Mouse (Mus musculus) lung, embryonic 16.5 days (tissue): Measurements from ENCODE around the gene Kbtbd13. TPM values are rescaled to one million over a fixed set of nuclear protein-coding genes. Genes with fewer than 3 reads are reported as not detected.

Experiments used
- ATAC-seq: fragments of 200-750 bp; cut with Nextera tagmentation; 2 replicates; pipeline ENCODE4 v1.8.0; 2017; ENCODE audit warnings: low read depth, mild to moderate bottlenecking, moderate library complexity
- H3K27ac ChIP-seq: fragments of 300-500 bp; sonication (generic); 2 replicates; pipeline ENCODE4 v1.5.1; 2014; ENCODE audit warnings: mild to moderate bottlenecking, control low read depth, low read length
- H3K27me3 ChIP-seq: fragments of 300-500 bp; sonication (generic); 2 replicates; pipeline ENCODE4 v1.6.1; 2014; ENCODE audit warnings: low read depth, low read length, mixed read lengths; ENCODE audit not compliant: control insufficient read depth, insufficient read depth
- H3K36me3 ChIP-seq: fragments of 300-500 bp; sonication (generic); 2 replicates; pipeline ENCODE4 v1.6.1; 2014; ENCODE audit warnings: low read length; ENCODE audit not compliant: control insufficient read depth, insufficient read depth
- H3K4me1 ChIP-seq: fragments of 300-500 bp; sonication (generic); replicated peaks from 2 replicates; pipeline ENCODE4 v1.6.1; 2014; ENCODE audit warnings: low read length, mixed read lengths; ENCODE audit not compliant: control insufficient read depth, insufficient read depth
- H3K4me2 ChIP-seq: fragments of 300-500 bp; sonication (generic); 2 replicates; pipeline ENCODE4 v1.6.1; 2014; ENCODE audit warnings: low read depth, low read length, control low read depth
- H3K4me3 ChIP-seq: fragments of 300-500 bp; sonication (generic); 2 replicates; pipeline ENCODE4 v1.5.1; 2014; ENCODE audit warnings: mild to moderate bottlenecking, low read length, control low read depth
- H3K9ac ChIP-seq: fragments of 300-500 bp; sonication (generic); 2 replicates; pipeline ENCODE4 v1.6.1; 2014; ENCODE audit warnings: low read length, control low read depth
- H3K9me3 ChIP-seq: fragments of 300-500 bp; sonication (generic); 2 replicates; pipeline ENCODE4 v1.6.1; 2016; ENCODE audit warnings: low read length; ENCODE audit not compliant: control insufficient read depth
- WGBS: fragments of 180-500 bp; shearing (Covaris S2); extraction: QIAGEN DNeasy Blood & Tissue Kit; methylation state at CpG from one replicate; pipeline ENCODE4 v1.1.7; 2014; 5-methylcytosine and 5-hydroxymethylcytosine counted together
- polyA plus RNA-seq: library from polyadenylated mRNA; unstranded; fragments of >200 nt; fragmentation: Nextera tagmentation; extraction: Ambion mirVana; gene quantifications from 2 replicates; pipeline ENCODE4 v1.2.1, GENCODE M21; 2015

Kbtbd13 gene
- 4.7 and 4.8 TPM in 2 replicates for polyA plus RNA-seq

- Histone ChIP-seq H3K4me1 (peaks cover 20% of the 10 kb centered on the region), H3K9ac (peak within 1 kb of the TSS; percentile 62)
- WGBS, result 37% methylated on average over 8 of the region's 8 CpGs
Measured at GRCm38 (mm10) chr9:65391613-65391964, at the start of gene Kbtbd13. Gene Kbtbd13 (minus strand): TSS chr9:65391652.

GRCm38 (mm10) chr9:65435671-65436301 lies 44.3 kb upstream of the Kbtbd13 start, which contains the start of gene Mtfmt:
Gene Mtfmt (plus strand): TSS chr9:65435782.
- Histone ChIP-seq H3K4me1 (peaks cover 7% of the 10 kb centered on the region), H3K36me3 (peaks cover 8% of the 10 kb centered on the region), H3K4me2 (peak within 1 kb of the TSS; percentile 70), H3K27me3 (no peaks in the 10 kb centered on the region), H3K9ac (peak within 1 kb of the TSS; percentile 83), H3K9me3 (no peaks in the 10 kb centered on the region), H3K4me3 (peak within 1 kb of the TSS; percentile 96), H3K27ac (peak within 1 kb of the TSS; percentile 7; the same call in 1 of the 2 replicates)
- under 1% methylated on average over 54 of the region's 54 CpGs for whole genome bisulfite sequencing
- ATAC-seq, result peak; percentile 95

More at GRCm38 (mm10) chr9:65391613-65391964, at the start of gene Kbtbd13:
- H3K36me3 ChIP-seq, result no peaks in the 10 kb centered on the region
- H3K27ac ChIP-seq, result no peak within 1 kb of the TSS
- no peak for ATAC-seq
- peaks cover 3% of the 10 kb centered on the region; the same call in 1 of the 2 replicates for H3K9me3 ChIP-seq
- H3K27me3 ChIP-seq, result peaks cover 22% of the 10 kb centered on the region
- peak within 1 kb of the TSS; percentile 47 for H3K4me3 ChIP-seq
- H3K4me2 ChIP-seq, result peak within 1 kb of the TSS; percentile 71

GRCm38 (mm10) chr9:65435211-65435610 lies 43.8 kb upstream of the Kbtbd13 start:
- H3K27ac ChIP-seq, result peak overlapping the region; percentile 7; the same call in 1 of the 2 replicates
- 63% methylated on average over 4 of the region's 4 CpGs for WGBS
- H3K9ac ChIP-seq, result no peak overlapping the region
- 0 out of 2 replicates have a peak, but pooled peaks cover 2% of the 10 kb centered on the region for H3K36me3 ChIP-seq
- peaks cover 7% of the 10 kb centered on the region for H3K4me1 ChIP-seq
- ATAC-seq, result no peak; the same call in 1 of the 2 replicates
- H3K27me3 ChIP-seq, result no peaks in the 10 kb centered on the region
- H3K4me3 ChIP-seq, result no peak overlapping the region; the same call in 1 of the 2 replicates
- peak overlapping the region; percentile 70; the same call in 1 of the 2 replicates for H3K4me2 ChIP-seq
- no peaks in the 10 kb centered on the region for H3K9me3 ChIP-seq

GRCm38 (mm10) chr9:65434140-65434539 lies 42.7 kb upstream of the Kbtbd13 start:
- Histone ChIP-seq H3K9ac (no peak overlapping the region), H3K9me3 (no peaks in the 10 kb centered on the region), H3K4me2 (no peak overlapping the region), H3K27me3 (no peaks in the 10 kb centered on the region), H3K36me3 (0 out of 2 replicates have a peak, but pooled peaks cover 2% of the 10 kb centered on the region), H3K27ac (no peak overlapping the region), H3K4me1 (peaks cover 7% of the 10 kb centered on the region), H3K4me3 (no peak overlapping the region)
- WGBS, result 57% methylated on average over 5 of the region's 5 CpGs
- no peak for ATAC-seq

- peak; percentile 45; the same call in 1 of the 2 replicates for ATAC-seq
- no peaks in the 10 kb centered on the region for H3K27me3 ChIP-seq
- 3% methylated on average over 3 of the region's 3 CpGs for WGBS
- H3K27ac ChIP-seq, result no peak overlapping the region
- H3K9me3 ChIP-seq, result no peaks in the 10 kb centered on the region
- H3K4me2 ChIP-seq, result no peak overlapping the region
- H3K4me3 ChIP-seq, result no peak overlapping the region
- H3K9ac ChIP-seq, result no peak overlapping the region
- no peaks in the 10 kb centered on the region for H3K36me3 ChIP-seq
- peaks cover 7% of the 10 kb centered on the region for H3K4me1 ChIP-seq
Measured at GRCm38 (mm10) chr9:65432236-65432635, 40.8 kb upstream of the Kbtbd13 start.

- Histone ChIP-seq H3K4me3 (no peak overlapping the region), H3K36me3 (no peaks in the 10 kb centered on the region), H3K9ac (no peak overlapping the region), H3K4me1 (0 out of 2 replicates have a peak, but pooled peaks cover 3% of the 10 kb centered on the region), H3K9me3 (no peaks in the 10 kb centered on the region), H3K27ac (no peak overlapping the region), H3K4me2 (no peak overlapping the region), H3K27me3 (no peaks in the 10 kb centered on the region)
- WGBS, result 85% methylated on average over 5 of the region's 5 CpGs
- ATAC-seq, result no peak
Measured at GRCm38 (mm10) chr9:65430921-65431320, 39.5 kb upstream of the Kbtbd13 start.

GRCm38 (mm10) chr9:65430401-65430800 lies 38.9 kb upstream of the Kbtbd13 start:
- Histone ChIP-seq H3K4me3 (no peak overlapping the region), H3K9me3 (no peaks in the 10 kb centered on the region), H3K4me2 (no peak overlapping the region), H3K4me1 (0 out of 2 replicates have a peak, but pooled peaks cover 3% of the 10 kb centered on the region), H3K36me3 (no peaks in the 10 kb centered on the region), H3K27ac (no peak overlapping the region), H3K9ac (no peak overlapping the region), H3K27me3 (no peaks in the 10 kb centered on the region)
- ATAC-seq, result no peak

- ATAC-seq, result no peak
- no peak overlapping the region for H3K4me2 ChIP-seq
- no peaks in the 10 kb centered on the region for H3K9me3 ChIP-seq
- H3K4me3 ChIP-seq, result no peak overlapping the region
- H3K27ac ChIP-seq, result no peak overlapping the region
- no peaks in the 10 kb centered on the region for H3K4me1 ChIP-seq
- 84% methylated on average over 5 of the region's 5 CpGs for WGBS
- no peak overlapping the region for H3K9ac ChIP-seq
- no peaks in the 10 kb centered on the region for H3K36me3 ChIP-seq
- no peaks in the 10 kb centered on the region for H3K27me3 ChIP-seq
Measured at GRCm38 (mm10) chr9:65428003-65428402, 36.6 kb upstream of the Kbtbd13 start.

GRCm38 (mm10) chr9:65427511-65427910 lies 36.1 kb upstream of the Kbtbd13 start:
- no peak for ATAC-seq
- Histone ChIP-seq H3K4me1 (no peaks in the 10 kb centered on the region), H3K4me2 (no peak overlapping the region), H3K27ac (no peak overlapping the region), H3K4me3 (no peak overlapping the region), H3K9me3 (no peaks in the 10 kb centered on the region), H3K36me3 (no peaks in the 10 kb centered on the region), H3K9ac (no peak overlapping the region), H3K27me3 (no peaks in the 10 kb centered on the region)
- WGBS, result 62% methylated on average over 2 of the region's 2 CpGs
